Mouse (Mus musculus): ENCODE results near the gene Ano8. TPM values are rescaled to one million over a fixed set of nuclear protein-coding genes. Genes with fewer than 3 reads are reported as not detected.
A peak's percentile ranks its signal among the peaks of the same experiment; 100 is the strongest.

Gene Ano8
- polyA plus RNA-seq, 1 experiment from 2014 or later: 1.6 TPM

DNA sequence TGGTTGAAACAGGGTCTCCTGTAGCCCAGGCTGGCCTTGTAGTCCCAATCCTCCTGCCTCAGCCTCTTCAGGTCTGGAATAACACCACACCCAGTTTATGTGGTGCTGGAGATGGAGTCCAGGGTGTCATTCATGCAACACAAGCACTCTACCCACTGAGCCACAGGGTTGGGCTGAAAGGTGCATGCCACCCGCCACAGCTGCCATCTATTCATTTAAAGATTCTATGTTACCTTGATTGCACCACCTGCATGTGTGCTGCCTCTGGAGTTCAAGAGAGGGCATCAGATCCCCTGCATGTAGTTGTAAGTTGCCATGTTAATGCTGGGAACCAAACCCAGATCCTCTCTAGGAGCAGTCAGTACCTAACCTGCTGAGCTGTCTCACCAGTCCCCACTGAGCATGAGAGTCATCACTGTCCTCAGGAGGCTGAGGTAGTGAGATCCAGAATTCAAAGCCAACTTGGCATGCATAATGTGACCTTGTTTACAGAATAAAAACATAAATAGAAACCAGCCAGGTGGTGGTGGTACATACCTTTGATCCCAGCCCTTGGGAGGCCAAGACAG is 11.4 kb upstream of the Ano8 start:
- Histone ChIP-seq H3K9ac (no peak overlapping the region), H3K4me2 (no peak overlapping the region), H3K4me3 (no peak overlapping the region), H3K36me3 (peaks cover 18% of the 10 kb centered on the region), H3K4me1 (peaks cover 52% of the 10 kb centered on the region), H3K27ac (peak overlapping the region; percentile 83), H3K27me3 (no peaks in the 10 kb centered on the region), H3K9me3 (no peaks in the 10 kb centered on the region)
- 83% methylated on average over 1 of the region's 1 CpGs for WGBS
- no peak for ATAC-seq (ENCODE audit: borderline replicate concordance, extremely low read depth, low FRiP score, low TSS enrichment)

DNA sequence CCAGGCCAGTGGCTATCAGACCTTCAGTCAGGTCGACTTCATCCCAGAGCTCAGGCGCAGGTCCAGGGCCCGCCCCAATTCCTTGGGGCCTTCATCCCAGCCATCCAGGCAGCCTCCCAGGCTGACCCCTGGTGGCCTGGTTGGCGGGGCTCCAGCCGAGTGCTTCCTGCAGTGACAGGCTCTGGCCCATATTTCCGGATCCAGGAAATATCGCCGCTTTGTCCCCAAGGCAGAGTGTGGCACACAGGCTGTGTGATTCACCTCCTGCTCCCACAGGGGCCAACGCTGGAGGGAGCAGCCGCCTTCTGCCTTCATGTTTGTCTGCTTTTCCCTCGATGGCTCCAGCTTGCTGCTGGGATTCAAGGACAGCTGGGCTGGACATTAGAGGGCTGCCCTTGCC is 10.7 kb upstream of the Ano8 start:
- 24% methylated on average over 11 of the region's 11 CpGs for WGBS
- H3K27me3 ChIP-seq: no peaks in the 10 kb centered on the region

DNA sequence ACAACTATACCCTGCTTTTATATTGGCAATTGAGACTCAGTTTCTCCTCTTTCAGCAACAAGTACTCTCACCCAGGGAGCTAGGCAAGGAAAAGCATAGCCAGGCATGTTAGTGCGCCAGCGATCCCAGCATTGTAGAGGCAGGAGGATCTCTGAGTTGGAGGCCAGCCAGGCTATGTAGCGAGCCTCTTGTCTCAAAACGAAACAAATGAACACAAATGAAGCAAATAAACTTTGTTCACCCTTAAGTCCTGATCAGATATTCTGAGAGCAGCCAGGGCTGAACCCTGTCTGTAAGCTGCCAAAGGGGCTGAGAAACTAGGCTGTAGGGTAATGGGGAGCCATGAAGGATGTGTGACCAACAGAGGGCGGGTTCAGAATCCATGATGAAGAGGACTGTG is 10.0 kb upstream of the Ano8 start:
- no peak overlapping the region for H3K4me2 ChIP-seq
- H3K4me3 ChIP-seq: no peak overlapping the region
- peaks cover 23% of the 10 kb centered on the region for H3K36me3 ChIP-seq
- H3K9ac ChIP-seq: no peak overlapping the region
- no peak for ATAC-seq (ENCODE audit: borderline replicate concordance, extremely low read depth, low FRiP score, low TSS enrichment)
- peaks cover 52% of the 10 kb centered on the region for H3K4me1 ChIP-seq
- H3K9me3 ChIP-seq: no peaks in the 10 kb centered on the region
- H3K27me3 ChIP-seq: no peaks in the 10 kb centered on the region
- peak overlapping the region; percentile 83 for H3K27ac ChIP-seq
- WGBS: 71% methylated on average over 5 of the region's 5 CpGs

More for the DNA sequence above, 10.7 kb upstream of the Ano8 start:
- no peak overlapping the region for H3K4me3 ChIP-seq
- no peaks in the 10 kb centered on the region for H3K9me3 ChIP-seq
- ATAC-seq (ENCODE audit: borderline replicate concordance, extremely low read depth, low FRiP score, low TSS enrichment): peak; percentile 65
- peak overlapping the region; percentile 83 for H3K27ac ChIP-seq
- H3K4me1 ChIP-seq: peaks cover 52% of the 10 kb centered on the region
- no peak overlapping the region for H3K9ac ChIP-seq
- no peak overlapping the region for H3K4me2 ChIP-seq
- H3K36me3 ChIP-seq: peaks cover 23% of the 10 kb centered on the region

DNA sequence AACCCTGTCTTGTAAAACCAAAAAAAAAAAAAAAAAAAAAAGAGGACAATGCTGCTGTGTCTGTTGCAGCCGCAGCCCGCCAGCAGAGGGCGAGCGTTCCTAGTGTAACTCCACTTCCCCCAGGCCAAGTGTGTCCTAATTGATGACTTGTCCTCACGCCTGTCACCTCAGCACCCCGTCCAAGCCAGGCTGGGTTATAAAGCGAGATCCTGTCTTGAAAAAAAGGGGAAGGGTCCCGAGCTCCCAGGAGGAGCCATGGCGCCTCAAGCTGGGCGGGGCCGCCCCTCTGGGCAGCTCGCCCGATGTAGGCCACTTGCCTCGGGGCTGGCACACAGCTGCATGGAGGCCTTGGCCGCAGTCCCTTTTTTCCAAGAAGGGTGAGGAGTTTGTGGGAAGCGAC is 9.3 kb upstream of the Ano8 start:
- H3K36me3 ChIP-seq: peaks cover 27% of the 10 kb centered on the region
- 10% methylated on average over 16 of the region's 16 CpGs for WGBS
- H3K27ac ChIP-seq: peak overlapping the region; percentile 83; the same call in 1 of the 2 replicates
- peak overlapping the region; percentile 46 for H3K4me2 ChIP-seq
- no peaks in the 10 kb centered on the region for H3K27me3 ChIP-seq
- no peaks in the 10 kb centered on the region for H3K9me3 ChIP-seq
- peaks cover 53% of the 10 kb centered on the region for H3K4me1 ChIP-seq
- peak; percentile 46 for ATAC-seq (ENCODE audit: borderline replicate concordance, extremely low read depth, low FRiP score, low TSS enrichment)
- H3K9ac ChIP-seq: no peak overlapping the region
- H3K4me3 ChIP-seq: peak overlapping the region; percentile 14; the same call in 1 of the 2 replicates

DNA sequence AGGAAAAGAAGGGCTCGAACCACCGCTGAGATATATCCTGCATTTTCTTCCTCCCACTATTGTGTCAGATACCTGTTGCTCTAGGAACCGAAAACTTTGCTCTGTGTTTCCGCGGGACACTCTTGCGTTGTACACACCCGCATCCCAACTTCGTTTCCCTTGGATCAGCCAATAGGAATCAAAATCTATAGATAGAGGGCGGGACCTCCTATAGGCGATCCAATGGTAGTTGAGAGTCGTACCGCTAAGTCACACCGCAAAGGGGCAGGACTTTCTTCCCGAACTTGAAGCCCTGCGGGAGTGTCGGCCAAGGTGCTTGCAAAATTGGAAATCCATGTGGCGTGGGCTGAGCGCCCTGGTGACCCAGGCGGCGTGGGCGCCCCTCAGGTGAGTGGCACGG is 2.7 kb upstream of the Ano8 start:
- WGBS: under 1% methylated on average over 22 of the region's 22 CpGs
- Histone ChIP-seq H3K4me1 (peaks cover 34% of the 10 kb centered on the region), H3K27ac (peak overlapping the region; percentile 92), H3K27me3 (no peaks in the 10 kb centered on the region), H3K4me3 (peak overlapping the region; percentile 83), H3K4me2 (peak overlapping the region; percentile 98), H3K36me3 (peaks cover 24% of the 10 kb centered on the region), H3K9me3 (no peaks in the 10 kb centered on the region), H3K9ac (peak overlapping the region; percentile 80)
- ATAC-seq (ENCODE audit: borderline replicate concordance, extremely low read depth, low FRiP score, low TSS enrichment): peak; percentile 85

DNA sequence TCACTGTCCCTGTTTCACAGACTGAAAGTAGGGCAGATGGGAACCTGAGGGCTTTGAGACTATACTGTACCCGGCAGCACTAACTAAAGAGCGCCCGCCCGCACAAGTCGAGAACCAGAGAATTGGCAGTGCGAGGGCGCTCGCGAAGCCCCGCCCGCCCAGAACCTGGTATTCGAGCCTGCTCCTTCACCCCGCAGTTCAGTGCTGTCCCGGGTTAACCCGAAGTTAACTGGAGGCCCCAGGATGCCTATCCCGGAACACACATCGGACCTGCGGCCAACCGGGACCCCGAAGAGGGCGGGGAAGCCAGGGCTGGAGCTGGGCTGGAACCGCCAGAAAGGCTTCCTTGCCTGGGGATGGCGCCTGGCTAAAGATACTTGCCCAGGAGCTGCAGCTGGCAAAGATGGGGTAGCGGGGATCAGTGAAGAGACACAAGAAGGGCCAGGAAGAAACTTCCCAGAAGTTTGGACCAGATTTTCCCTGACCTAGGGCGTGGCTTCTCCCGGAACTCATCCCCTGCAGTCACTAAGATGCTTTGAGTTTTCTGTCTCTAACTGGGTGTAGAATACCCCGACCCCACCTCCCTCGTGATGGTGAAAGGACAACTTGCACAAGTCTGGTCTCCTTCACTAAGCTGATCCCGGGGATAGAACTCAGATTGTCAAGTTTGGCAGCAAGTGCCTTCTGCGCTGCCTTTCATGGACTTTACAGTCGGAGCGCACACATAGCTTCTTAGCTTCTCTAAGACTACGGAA is 2.1 kb upstream of the Ano8 start, which contains the start of gene Gtpbp3:
TSS of gene Gtpbp3 (plus strand) at position 413 of the 755 bp plus-strand sequence.
- peak within 1 kb of the TSS; percentile 98 for H3K4me2 ChIP-seq
- H3K4me3 ChIP-seq: peak within 1 kb of the TSS; percentile 83
- H3K27me3 ChIP-seq: no peaks in the 10 kb centered on the region
- under 1% methylated on average over 33 of the region's 33 CpGs for WGBS
- H3K9me3 ChIP-seq: no peaks in the 10 kb centered on the region
- peak within 1 kb of the TSS; percentile 80 for H3K9ac ChIP-seq
- peaks cover 19% of the 10 kb centered on the region for H3K36me3 ChIP-seq
- H3K27ac ChIP-seq: peak within 1 kb of the TSS; percentile 92
- peak; percentile 51 for ATAC-seq (ENCODE audit: borderline replicate concordance, extremely low read depth, low FRiP score, low TSS enrichment)
- peaks cover 34% of the 10 kb centered on the region for H3K4me1 ChIP-seq

DNA sequence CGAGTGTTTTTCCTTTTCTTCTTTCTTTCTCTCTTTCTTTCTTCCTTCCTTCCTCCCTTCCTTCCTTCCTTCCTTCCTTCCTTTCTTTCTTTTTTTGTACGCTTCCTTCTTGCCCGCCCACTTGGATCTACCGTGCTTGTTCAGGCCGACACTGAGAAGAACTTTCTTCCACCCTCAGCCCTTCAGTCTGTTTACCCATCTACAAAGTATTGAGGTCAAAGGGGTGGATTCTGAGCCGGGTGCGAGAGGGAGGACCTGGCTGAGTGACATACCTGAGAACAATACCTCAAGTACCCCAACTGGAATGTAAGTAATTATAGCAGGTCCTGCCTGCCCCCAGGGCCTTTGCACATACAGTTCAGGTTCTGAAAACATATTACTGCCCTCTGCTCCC is 370 bp upstream of the Ano8 start:
- Histone ChIP-seq H3K27me3 (no peaks in the 10 kb centered on the region), H3K4me3 (peak overlapping the region; percentile 88), H3K9ac (0 out of 2 replicates have a peak overlapping the region, but pooled peaks have one; percentile 10), H3K9me3 (no peaks in the 10 kb centered on the region), H3K27ac (peak overlapping the region; percentile 89), H3K36me3 (peaks cover 8% of the 10 kb centered on the region; the same call in 1 of the 2 replicates), H3K4me1 (peaks cover 34% of the 10 kb centered on the region), H3K4me2 (peak overlapping the region; percentile 95)
- 3% methylated on average over 7 of the region's 7 CpGs for WGBS
- ATAC-seq (ENCODE audit: borderline replicate concordance, extremely low read depth, low FRiP score, low TSS enrichment): no peak

DNA sequence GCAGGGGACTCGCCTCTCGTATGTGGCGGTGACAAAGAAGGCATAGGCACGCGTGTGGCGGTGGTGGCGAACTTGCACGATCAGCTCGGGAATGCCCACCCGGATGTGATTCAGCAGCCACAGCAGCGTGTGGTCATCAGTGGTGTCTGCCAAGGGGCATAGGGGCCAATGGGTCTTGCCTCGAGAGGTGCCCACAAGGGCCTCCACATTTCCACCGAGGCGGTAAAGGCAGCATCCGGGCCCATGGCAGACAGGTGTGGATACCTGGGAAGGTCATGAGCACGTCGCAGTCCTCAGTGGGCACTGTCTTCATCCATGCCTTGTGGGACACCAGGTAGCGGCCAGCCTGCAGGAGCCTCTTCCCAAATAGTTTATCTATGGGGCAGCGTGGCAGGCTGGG is 1.0 kb downstream of the Ano8 start:
- H3K27me3 ChIP-seq: no peaks in the 10 kb centered on the region

DNA sequence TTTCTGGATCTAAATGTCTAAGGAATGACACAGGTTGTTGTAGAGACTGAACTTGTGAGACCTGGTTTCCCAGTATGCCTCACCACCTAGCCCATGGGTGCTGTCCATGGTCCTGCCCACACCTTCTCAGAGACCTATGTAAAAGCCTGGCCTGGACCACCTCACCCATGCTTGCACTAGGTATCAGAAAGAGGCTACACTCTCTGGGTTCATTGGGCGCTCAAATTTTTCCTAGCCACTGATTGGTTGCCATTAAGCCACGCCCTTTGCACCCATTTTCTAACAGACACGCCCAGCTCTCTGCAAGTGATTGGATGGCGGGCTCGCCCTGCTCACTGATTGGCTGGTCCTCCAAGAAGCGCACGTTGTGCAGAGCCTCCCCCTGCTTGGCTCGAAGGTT is 1.8 kb downstream of the Ano8 start:
- no peaks in the 10 kb centered on the region for H3K9me3 ChIP-seq
- H3K4me3 ChIP-seq: no peak overlapping the region
- H3K36me3 ChIP-seq: 0 out of 2 replicates have a peak, but pooled peaks cover 8% of the 10 kb centered on the region
- no peaks in the 10 kb centered on the region for H3K27me3 ChIP-seq
- WGBS: 57% methylated on average over 8 of the region's 8 CpGs
- H3K4me1 ChIP-seq: peaks cover 21% of the 10 kb centered on the region
- ATAC-seq (ENCODE audit: borderline replicate concordance, extremely low read depth, low FRiP score, low TSS enrichment): no peak
- H3K9ac ChIP-seq: no peak overlapping the region
- no peak overlapping the region for H3K27ac ChIP-seq
- no peak overlapping the region for H3K4me2 ChIP-seq

More for the DNA sequence above, 1.0 kb downstream of the Ano8 start:
- WGBS: 94% methylated on average over 19 of the region's 19 CpGs
- no peak overlapping the region for H3K27ac ChIP-seq
- H3K9me3 ChIP-seq: no peaks in the 10 kb centered on the region
- peaks cover 29% of the 10 kb centered on the region for H3K4me1 ChIP-seq
- 0 out of 2 replicates have a peak, but pooled peaks cover 10% of the 10 kb centered on the region for H3K36me3 ChIP-seq
- peak overlapping the region; percentile 86; the same call in 1 of the 2 replicates for H3K9ac ChIP-seq
- peak overlapping the region; percentile 88 for H3K4me3 ChIP-seq
- peak overlapping the region; percentile 95 for H3K4me2 ChIP-seq
- ATAC-seq (ENCODE audit: borderline replicate concordance, extremely low read depth, low FRiP score, low TSS enrichment): no peak

DNA sequence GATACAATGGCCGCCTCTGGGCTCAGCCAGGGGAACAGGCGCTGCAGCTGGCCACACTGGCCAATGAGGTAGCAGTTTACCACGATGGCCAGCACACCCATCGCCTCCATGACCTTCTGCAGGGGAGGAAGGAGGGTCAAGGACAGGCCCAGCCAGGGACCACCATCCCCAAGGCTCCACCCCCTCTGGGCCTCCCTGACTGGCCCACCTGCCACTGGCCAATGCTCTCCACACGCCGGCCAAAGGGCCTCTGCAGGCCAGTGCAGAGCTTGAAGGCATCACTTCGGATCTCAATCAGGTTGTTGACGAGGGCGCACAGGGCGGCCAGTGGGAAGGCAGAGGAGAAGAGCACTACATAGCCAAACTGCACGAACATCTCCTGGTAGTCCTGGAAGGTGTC is 6.8 kb downstream of the Ano8 start:
- H3K9ac ChIP-seq: no peak overlapping the region
- H3K4me3 ChIP-seq: no peak overlapping the region
- H3K36me3 ChIP-seq: peaks cover 23% of the 10 kb centered on the region
- peaks cover 21% of the 10 kb centered on the region for H3K4me1 ChIP-seq
- no peaks in the 10 kb centered on the region for H3K27me3 ChIP-seq
- WGBS: 87% methylated on average over 11 of the region's 11 CpGs
- no peak overlapping the region for H3K27ac ChIP-seq
- ATAC-seq (ENCODE audit: borderline replicate concordance, extremely low read depth, low FRiP score, low TSS enrichment): no peak
- H3K4me2 ChIP-seq: no peak overlapping the region
- H3K9me3 ChIP-seq: no peaks in the 10 kb centered on the region

DNA sequence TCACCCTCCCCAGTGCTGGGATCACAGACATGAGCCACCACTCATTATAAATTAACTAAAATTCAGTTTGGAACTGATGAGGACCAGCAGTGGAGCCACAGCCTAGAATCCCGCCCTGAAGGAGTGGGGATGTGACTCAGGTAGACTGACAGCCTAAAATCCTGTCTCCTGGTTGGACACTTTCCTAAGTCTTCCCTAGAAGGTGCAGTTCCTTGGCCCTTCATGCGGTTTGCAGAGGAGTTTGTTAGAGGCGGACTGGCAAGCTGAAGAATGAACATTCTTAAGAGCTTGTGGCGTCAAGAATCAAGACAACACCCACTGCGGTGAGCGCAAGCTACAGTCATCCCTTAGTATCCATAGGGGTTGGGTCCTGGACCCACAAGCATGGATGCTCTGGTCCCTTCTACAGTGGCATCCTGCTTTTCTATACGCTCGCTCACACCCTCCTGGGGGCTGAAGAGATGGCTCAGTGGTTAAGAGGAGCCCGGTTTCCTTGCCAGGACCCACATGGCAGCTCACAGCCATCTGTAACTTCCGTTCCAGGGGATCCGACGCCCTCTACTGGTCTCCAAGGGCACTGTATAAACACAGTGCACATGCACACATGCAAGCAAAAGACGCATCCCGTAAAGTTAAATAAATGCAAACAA is 8.4 kb downstream of the Ano8 start:
- Histone ChIP-seq H3K9ac (no peak overlapping the region), H3K36me3 (peaks cover 33% of the 10 kb centered on the region), H3K27me3 (no peaks in the 10 kb centered on the region), H3K4me3 (peak overlapping the region; percentile 68), H3K4me2 (peak overlapping the region; percentile 91), H3K9me3 (no peaks in the 10 kb centered on the region), H3K4me1 (peaks cover 21% of the 10 kb centered on the region), H3K27ac (no peak overlapping the region)
- no peak for ATAC-seq (ENCODE audit: borderline replicate concordance, extremely low read depth, low FRiP score, low TSS enrichment)
- WGBS: 49% methylated on average over 14 of the region's 14 CpGs

Data from lung, embryonic 15.5 days (tissue).